Mouse (Mus musculus): Measurements from ENCODE around the gene Hoxb5. TPM values are rescaled to one million over a fixed set of nuclear protein-coding genes. Genes with fewer than 3 reads are reported as not detected.

Hoxb5 gene
- total RNA-seq (2021) = under 1 TPM; 0.09 to 0.14 TPM
- long read RNA-seq, experiment 1 = 0 reads
- long read RNA-seq, experiment 2 = 0 reads

- DNase-seq (ENCODE audit: low spot score) = peak; percentile 43
Observed at GRCm38 (mm10) chr11:96303151-96304099, at the start of gene Hoxb5. TSS of gene Hoxb5 (plus strand) at chr11:96303336.

- no peak for DNase-seq (ENCODE audit: low spot score)
Observed at GRCm38 (mm10) chr11:96254221-96254620, 48.9 kb upstream of the Hoxb5 start.

- no peak for DNase-seq (ENCODE audit: low spot score)
Observed at GRCm38 (mm10) chr11:96255111-96255995, 47.8 kb upstream of the Hoxb5 start.

DNA sequence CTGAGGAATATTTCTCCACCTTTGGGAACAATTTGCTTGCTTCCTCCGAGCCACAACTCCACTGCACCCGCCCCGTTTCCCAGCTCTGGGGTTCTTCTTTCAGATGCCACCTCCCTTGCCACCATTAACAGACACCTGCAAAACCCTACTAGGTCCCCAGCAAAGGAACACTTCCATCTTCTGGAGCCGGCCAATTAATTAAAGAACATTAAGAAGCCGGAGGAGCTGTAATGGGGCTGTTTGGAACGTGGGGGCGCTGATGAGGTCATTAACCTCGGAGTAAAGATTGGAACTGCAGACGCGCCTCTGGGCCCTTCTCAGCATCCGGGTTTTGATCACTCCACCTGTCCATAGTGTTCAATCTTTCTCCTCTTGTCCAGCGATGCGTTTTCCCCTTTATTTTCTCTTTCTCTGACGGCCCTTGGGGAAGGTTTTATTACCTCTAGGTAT lies 47.1 kb upstream of the Hoxb5 start:
- DNase-seq (ENCODE audit: low spot score) = no peak

- DNase-seq (ENCODE audit: low spot score) = no peak
Observed at GRCm38 (mm10) chr11:96257141-96257540, 46.0 kb upstream of the Hoxb5 start.

DNA sequence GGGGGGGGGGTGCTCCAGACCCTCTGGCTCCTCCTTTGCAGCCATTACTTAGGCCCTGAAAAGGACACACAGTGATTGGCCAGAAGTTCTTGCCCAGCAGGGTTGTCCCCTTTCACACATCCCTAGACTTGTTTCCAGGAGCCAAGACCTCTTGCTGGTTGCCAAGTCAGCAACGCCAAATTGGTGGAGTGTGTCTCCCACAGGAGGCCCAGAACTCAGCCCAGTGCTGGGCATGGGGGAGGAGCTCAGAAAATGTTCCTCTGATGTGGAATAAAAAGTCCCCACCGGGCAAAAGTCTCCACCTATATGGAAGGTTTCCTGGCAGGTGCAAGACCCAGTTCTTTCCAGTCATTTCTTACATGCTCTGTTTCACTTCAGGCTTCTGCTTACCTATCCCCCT lies 44.1 kb upstream of the Hoxb5 start:
- DNase-seq (ENCODE audit: low spot score) = no peak

DNA sequence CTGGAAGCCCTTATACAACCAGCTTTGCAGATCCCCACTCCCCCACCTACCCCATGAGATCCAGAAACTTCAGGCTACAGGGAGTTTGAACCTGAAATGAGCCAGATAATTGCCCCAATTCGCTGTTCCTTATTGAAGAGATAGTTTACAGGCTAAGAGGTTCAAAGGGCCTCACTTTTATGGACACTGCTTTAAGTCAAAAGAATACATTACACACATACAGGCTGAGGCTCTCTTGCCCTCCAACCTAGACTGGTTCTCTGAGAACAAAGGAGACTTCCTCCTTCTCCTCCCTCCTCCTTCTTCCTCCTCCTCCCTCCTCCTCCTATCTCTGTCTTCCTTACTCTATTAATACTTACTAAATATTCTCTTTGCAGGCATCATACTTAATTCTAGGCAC lies 43.6 kb upstream of the Hoxb5 start:
- no peak for DNase-seq (ENCODE audit: low spot score)

DNA sequence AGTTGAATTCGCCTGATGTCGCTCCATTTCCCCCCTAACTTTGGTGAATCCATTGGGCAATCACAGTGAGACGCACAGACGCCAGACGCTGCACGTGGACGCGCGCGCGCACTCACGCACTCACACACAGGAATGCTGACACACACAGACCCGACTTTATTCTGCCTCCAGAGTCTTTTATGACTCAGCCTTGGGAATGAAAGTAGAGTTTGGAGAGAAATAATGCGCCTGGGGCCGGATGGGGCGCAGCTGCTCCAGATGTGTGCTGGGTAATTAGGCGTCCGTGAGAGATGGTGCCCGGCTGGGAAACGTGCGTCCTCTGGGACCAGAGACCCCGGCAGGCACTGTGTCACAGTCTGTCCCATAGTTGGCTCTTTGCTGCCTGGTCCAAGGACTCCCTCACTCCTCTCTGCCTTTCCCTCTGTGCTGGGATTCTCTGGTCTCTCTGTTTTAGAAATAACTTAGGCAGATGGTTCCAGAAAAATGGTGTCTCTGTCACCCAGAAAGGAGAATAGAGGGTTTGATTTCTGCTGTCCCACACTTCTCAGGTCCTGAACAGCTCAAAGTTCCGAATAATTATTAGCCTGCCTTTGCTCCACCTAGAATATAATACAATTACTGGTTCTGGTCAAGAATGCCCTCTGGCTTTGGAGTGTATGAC lies 42.7 kb upstream of the Hoxb5 start:
- DNase-seq (ENCODE audit: low spot score) = no peak

GRCm38 (mm10) chr11:96261323-96261890 lies 41.7 kb upstream of the Hoxb5 start:
- DNase-seq (ENCODE audit: low spot score) = no peak

GRCm38 (mm10) chr11:96262262-96262830 lies 40.8 kb upstream of the Hoxb5 start:
- DNase-seq (ENCODE audit: low spot score) = no peak

DNA sequence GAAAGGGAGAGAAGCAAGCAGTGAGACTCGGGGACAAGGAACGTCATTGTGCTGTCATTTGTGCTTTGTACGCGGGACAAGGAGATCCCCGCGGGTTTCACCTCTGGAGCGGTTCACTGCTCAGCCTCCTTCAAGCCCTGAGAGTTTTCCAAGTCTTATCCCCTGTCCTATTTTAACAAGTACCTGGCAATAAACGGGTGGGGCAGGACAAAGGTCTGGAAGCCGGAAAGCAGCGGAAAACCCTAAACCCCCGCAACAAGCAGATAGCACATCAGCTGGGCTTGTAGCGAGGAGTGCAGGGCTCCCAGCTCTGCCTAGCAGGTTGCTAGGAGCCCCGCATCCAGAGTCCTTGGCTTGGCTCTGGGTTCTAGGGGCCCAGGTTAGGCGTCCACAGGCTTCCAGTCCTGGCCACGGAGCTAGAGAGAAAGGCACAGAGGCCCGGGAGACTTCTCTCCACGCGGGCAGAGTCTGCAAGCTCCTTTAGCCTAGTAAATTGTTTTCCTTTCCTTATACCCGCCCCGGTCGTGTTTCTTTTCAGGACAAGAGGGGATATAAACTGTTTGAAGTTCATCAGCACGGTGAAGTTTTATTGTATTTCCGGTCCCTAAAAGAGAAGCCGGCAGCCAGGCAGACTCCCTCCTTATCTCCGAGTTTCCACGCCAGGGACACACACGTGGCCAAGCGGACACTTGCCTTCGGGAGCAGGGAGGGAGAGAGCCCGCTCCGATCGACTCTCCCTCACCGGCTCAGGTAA lies 39.3 kb upstream of the Hoxb5 start:
- no peak for DNase-seq (ENCODE audit: low spot score)

- no peak for DNase-seq (ENCODE audit: low spot score)
Observed at GRCm38 (mm10) chr11:96264390-96265020, 38.6 kb upstream of the Hoxb5 start.

DNA sequence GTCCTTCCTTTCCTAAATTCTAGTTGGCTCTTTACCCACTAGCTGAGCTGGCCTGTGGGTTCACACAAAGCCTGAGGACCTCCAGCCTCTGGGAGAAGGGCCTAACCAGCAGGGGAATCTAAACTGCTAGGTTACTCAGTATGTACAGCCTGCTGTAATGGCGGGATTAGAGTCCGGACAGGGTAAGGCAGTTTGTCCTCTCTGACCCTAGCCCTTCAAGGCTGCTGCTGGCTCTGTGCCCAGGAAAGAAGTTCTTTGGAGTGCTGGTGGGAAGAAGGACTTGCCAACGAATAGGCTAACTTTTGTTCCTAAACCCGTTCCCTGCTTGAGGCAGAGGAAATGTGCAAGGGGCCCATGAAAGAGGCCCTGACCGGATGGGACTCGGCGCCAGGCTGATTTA lies 37.2 kb upstream of the Hoxb5 start:
- DNase-seq (ENCODE audit: low spot score) = no peak

- DNase-seq (ENCODE audit: low spot score) = no peak
Observed at GRCm38 (mm10) chr11:96267021-96267920, 35.9 kb upstream of the Hoxb5 start.

GRCm38 (mm10) chr11:96268031-96268745 lies 34.9 kb upstream of the Hoxb5 start:
- no peak for DNase-seq (ENCODE audit: low spot score)

DNA sequence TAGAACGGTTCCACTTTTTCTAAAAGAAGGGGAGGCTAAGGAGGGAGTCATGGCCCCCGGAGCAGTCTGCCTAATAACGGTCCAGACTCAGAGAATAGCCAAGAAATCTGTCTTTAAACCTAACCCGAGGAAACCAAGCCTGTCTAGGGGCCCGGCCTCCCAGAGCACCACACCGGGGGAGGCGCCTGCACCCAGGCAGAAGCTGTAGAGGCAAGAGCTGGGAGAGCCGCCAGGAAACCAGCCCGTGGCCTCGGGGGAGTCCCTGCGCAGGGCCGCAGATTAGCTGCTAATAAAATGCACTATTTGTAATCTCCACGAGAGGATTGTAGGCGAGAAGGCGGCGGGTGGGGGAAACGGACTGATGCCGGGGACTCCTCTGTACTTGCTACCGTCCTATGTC lies 33.3 kb upstream of the Hoxb5 start:
- DNase-seq (ENCODE audit: low spot score) = no peak

- DNase-seq (ENCODE audit: low spot score) = no peak
Observed at GRCm38 (mm10) chr11:96270996-96271540, 32.1 kb upstream of the Hoxb5 start, which contains the start of gene Hoxb9. TSS of gene Hoxb9 (plus strand) at chr11:96271457.
